Mouse (Mus musculus) urinary bladder, postnatal 0 days (tissue): Measurements from ENCODE around the gene Abcc8. TPM values are rescaled to one million over a fixed set of nuclear protein-coding genes. Genes with fewer than 3 reads are reported as not detected.

Experiments
- polyA plus RNA-seq: library from polyadenylated mRNA; unstranded; fragments of >200 nt; fragmentation: Nextera tagmentation; extraction: Ambion mirVana; gene quantifications from 2 replicates; pipeline ENCODE4 v1.2.1, GENCODE M21; 2015

Abcc8 gene
- 0.12 and 0.24 TPM in 2 replicates for polyA plus RNA-seq

GRCm38 (mm10) chr7:46179431-46180275 lies at the start of gene Abcc8:
TSS of gene Abcc8 (minus strand) at chr7:46180033.

DNA sequence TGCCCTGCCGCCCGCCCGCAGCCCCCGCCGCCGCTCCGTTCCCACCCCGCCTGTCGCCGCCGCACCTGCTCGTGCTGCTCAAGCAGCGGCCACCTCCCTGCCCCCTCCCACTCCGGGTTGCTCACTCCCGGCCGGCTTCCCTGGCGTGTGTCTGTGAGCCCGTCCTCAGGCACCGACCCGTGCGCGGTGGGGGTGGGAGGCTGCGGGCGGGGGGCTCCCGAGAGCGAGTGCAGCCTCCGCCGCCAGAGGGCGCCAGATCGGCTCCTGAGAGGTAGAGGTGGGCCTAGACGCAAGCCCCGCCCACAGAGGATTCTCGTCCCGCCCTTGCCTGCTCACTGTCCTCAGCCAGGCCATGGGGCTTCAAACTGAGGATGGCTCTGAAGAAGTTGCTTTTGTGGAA lies 79.3 kb downstream of the Abcc8 start, which contains the start of gene Kcnj11:
Kcnj11 (minus strand) TSS at position 202 of the 400 bp plus-strand sequence.

Other genes starting within 250 kb of the Abcc8 start
- not detected in 2 replicates for gene Abcc6, start 149.7 kb downstream of the Abcc8 start, polyA plus RNA-seq
- gene Nomo1, start 146.3 kb downstream of the Abcc8 start, polyA plus RNA-seq: 20.3 and 20.5 TPM in 2 replicates
- not detected in 2 replicates for gene Kcnj11, start 79.3 kb downstream of the Abcc8 start, polyA plus RNA-seq
- gene Ush1c, start 58.5 kb upstream of the Abcc8 start, polyA plus RNA-seq: 0.07 TPM in 1 of 2 replicates, not detected in the other
- not detected in 2 replicates for gene Otog, start 61.0 kb upstream of the Abcc8 start, polyA plus RNA-seq
- not detected in 2 replicates for gene Myod1, start 196.4 kb upstream of the Abcc8 start, polyA plus RNA-seq
- gene Kcnc1, start 216.5 kb upstream of the Abcc8 start, polyA plus RNA-seq: 0.08 and 0.12 TPM in 2 replicates